In the genomic region with DNA sequence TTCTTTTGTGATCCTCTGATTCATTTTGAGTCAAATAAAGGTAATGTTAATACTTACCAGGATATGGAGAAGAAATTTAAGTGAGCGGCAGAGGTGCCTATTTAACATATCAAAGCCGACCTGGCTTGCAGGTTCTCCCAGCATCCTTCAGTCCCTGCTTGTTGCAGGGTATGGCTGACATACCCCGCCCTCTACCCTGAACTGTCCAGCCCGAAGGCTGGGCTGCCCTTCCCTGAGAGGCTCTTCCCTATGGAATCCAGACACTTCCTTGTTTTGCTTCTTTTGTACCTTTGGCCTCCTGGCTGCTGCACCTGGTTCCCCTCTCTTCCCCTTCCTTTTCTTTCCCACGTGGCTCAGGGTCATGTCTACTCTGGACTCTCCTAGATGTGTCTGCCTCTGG, we compare ENCODE assay signal across 32 mouse cellular contexts. TPM values are rescaled to one million over a fixed set of nuclear protein-coding genes. Genes with fewer than 3 reads are reported as not detected.
A peak's percentile ranks its signal among the peaks of the same experiment; 100 is the strongest.
DNase-seq lines count a peak whose midpoint lies in the region; ATAC-seq and TF ChIP-seq lines count a peak whose summit lies in the region.
"Had no signal": no experiment of that assay in that cellular context is flagged by ENCODE, and none has a peak within 500 bp of the region (broad histone marks: within the 10 kb centered on the region; RNA-seq: fewer than 3 reads in every experiment).

No protein-coding gene starts in this region.

- no peaks in the 10 kb centered on the region for H3K27me3 ChIP-seq in ES-Bruce4 (ENCODE audit: control insufficient read depth, insufficient read depth, low read length, poor library complexity, severe bottlenecking)
- H3K27me3 ChIP-seq in intestine, embryonic 15.5 days (replicated peaks), result no peaks in the 10 kb centered on the region
- H3K27me3 ChIP-seq: embryonic facial prominence, embryonic 13.5 days; heart, embryonic 12.5 days; Patski had no signal

- peak; percentile 79 for ATAC-seq in intestine, embryonic 15.5 days
- ATAC-seq: activated CD4-positive, CD25-positive, alpha-beta regulatory T cell, adult 4 months; CD4-positive, CD25-positive, alpha-beta regulatory T cell, adult 4 months; forebrain, embryonic 14.5 days; inflammation-experienced regulatory T-cells, adult 6 months; Patski had no signal

- no peaks in the 10 kb centered on the region for H3K9me3 ChIP-seq in ES-Bruce4 (replicated peaks; ENCODE audit: control insufficient read depth, insufficient read depth, low read length, poor library complexity, severe bottlenecking)
- no peaks in the 10 kb centered on the region for H3K9me3 ChIP-seq in intestine, embryonic 15.5 days
- H3K9me3 ChIP-seq: embryonic facial prominence, embryonic 10.5 days; embryonic facial prominence, embryonic 13.5 days; G1E; heart, embryonic 12.5 days; heart, embryonic 15.5 days had no signal

- peak overlapping the region; percentile 77 for H3K27ac ChIP-seq in ES-Bruce4 (ENCODE audit: insufficient read depth, low read length)
- no peak overlapping the region for H3K27ac ChIP-seq in intestine, embryonic 15.5 days
- H3K27ac ChIP-seq: embryonic facial prominence, embryonic 10.5 days; embryonic facial prominence, embryonic 13.5 days; gastrocnemius, adult 2 months; heart, embryonic 15.5 days; hindbrain, embryonic 14.5 days; hindbrain, postnatal 0 days had no signal

- TF ChIP-seq POLR2A in ES-Bruce4 (IDR thresholded peaks at IDR 0.05; ENCODE audit: insufficient read depth, low read length), result no peak

- H3K4me2 ChIP-seq in intestine, embryonic 15.5 days (replicated peaks), result no peak overlapping the region
- H3K4me2 ChIP-seq: embryonic facial prominence, embryonic 13.5 days; heart, embryonic 12.5 days; heart, embryonic 15.5 days; hindbrain, embryonic 14.5 days had no signal

- H3K4me3 ChIP-seq in ES-Bruce4 (ENCODE audit: low read depth, low read length), result no peak overlapping the region
- H3K4me3 ChIP-seq in intestine, embryonic 15.5 days (replicated peaks), result no peak overlapping the region
- H3K4me3 ChIP-seq: embryonic facial prominence, embryonic 10.5 days; embryonic facial prominence, embryonic 13.5 days; erythroblast, embryonic 14.5 days; gastrocnemius, adult 2 months; heart, embryonic 12.5 days; heart, embryonic 15.5 days had no signal

- 56% methylated on average over 5 of the region's 5 CpGs for WGBS in intestine, embryonic 15.5 days

- DNase-seq in ES-CJ7 (ENCODE audit: low read depth, low spot score), result peak; percentile 65
- DNase-seq in cerebellum, postnatal 4 days (ENCODE audit: low spot score in 2 of 2), result no peak
- DNase-seq in lung, postnatal 25 days (ENCODE audit: low spot score), result no peak
- DNase-seq in left cerebral cortex, postnatal 14 days (ENCODE audit: low spot score in 2 of 2), result no peak
- DNase-seq: adrenal gland, adult 8-10 months; adrenal gland, postnatal 25 days; cerebellum, adult 11-12 months; cerebellum, adult 8-10 months; cerebellum, postnatal 14 days; embryo, embryonic 11 days; forebrain, postnatal 0 days; gastrocnemius, adult 2 months; gastrocnemius, postnatal 14 days; heart, adult 18-20 months; heart, postnatal 14 days; heart, postnatal 4 days; kidney, adult 18-20 months had no signal

- no peak overlapping the region for H3K9ac ChIP-seq in ES-Bruce4 (ENCODE audit: low read depth, poor library complexity, severe bottlenecking)
- H3K9ac ChIP-seq in intestine, embryonic 15.5 days, result no peak overlapping the region
- H3K9ac ChIP-seq: embryonic facial prominence, embryonic 13.5 days; forebrain, postnatal 0 days; heart, embryonic 12.5 days; heart, embryonic 15.5 days; hindbrain, embryonic 14.5 days had no signal

- H3K36me3 ChIP-seq in ES-Bruce4 (ENCODE audit: control insufficient read depth, insufficient read depth, low read length, poor library complexity, severe bottlenecking), result no peaks in the 10 kb centered on the region
- H3K36me3 ChIP-seq in intestine, embryonic 15.5 days, result no peaks in the 10 kb centered on the region
- H3K36me3 ChIP-seq: embryonic facial prominence, embryonic 10.5 days; embryonic facial prominence, embryonic 13.5 days; G1E; heart, embryonic 12.5 days; heart, embryonic 15.5 days had no signal

- TF ChIP-seq EP300 in ES-Bruce4 (IDR thresholded peaks at IDR 0.05; ENCODE audit: insufficient read depth, low read depth, low read length), result peak; percentile 92

- intact Hi-C loops in left cerebral cortex, postnatal 14 days (cut with DNase I), result no loop called here

- no peak for TF ChIP-seq CTCF in ES-Bruce4 (IDR thresholded peaks at IDR 0.05; ENCODE audit: low read depth, low read length)

- H3K4me1 ChIP-seq in ES-Bruce4 (ENCODE audit: control insufficient read depth, insufficient read depth, low read length), result peaks cover 19% of the 10 kb centered on the region
- peaks cover 6% of the 10 kb centered on the region; the same call in 1 of the 2 replicates for H3K4me1 ChIP-seq in intestine, embryonic 15.5 days (replicated peaks)
- H3K4me1 ChIP-seq: heart, embryonic 15.5 days had no signal

RNA-seq across cellular contexts. Expression of gene Mex3b, which starts 58.0 kb away (rescaled TPM):
- 8.4 and 10.5 TPM in 2 replicates for polyA plus RNA-seq in ES-Bruce4 (2011; ENCODE audit: insufficient read depth, insufficient read length, low read depth, missing spikeins)
- 7.8 and 9.0 TPM in 2 replicates for polyA plus RNA-seq in intestine, embryonic 15.5 days (2015; fragmentation: Nextera tagmentation; extraction: Ambion mirVana)
- total RNA-seq in left cerebral cortex, postnatal 14 days (2021), result 10 to 100 TPM; 25.0 to 29.7 TPM
